Mouse (Mus musculus): ENCODE measurements at regions not wholly inside any gene's neighbourhood (a gene's known extent, or its start where the extent isn't known, plus 50 kb on each side); places are given as distances from the start of the nearest gene placed in this dataset.

DNA sequence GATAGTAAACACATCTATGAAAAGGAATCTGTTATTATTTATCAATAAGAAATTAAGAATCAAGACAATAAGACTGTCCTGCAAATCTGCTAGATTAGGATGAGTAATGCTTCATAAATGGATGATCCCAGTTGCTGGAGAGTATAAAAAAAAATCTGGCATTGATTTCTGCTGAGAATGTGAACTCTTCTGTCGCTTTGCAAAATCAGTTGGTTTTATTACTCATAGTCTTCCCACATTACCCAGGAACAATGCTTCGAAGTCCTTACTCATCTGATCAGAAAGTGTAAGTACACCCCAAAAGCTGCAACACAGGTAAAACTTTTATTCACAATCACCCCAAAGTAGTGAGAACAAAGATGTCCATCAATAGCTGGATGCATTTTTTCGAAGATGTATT lies 77.8 kb upstream of the Itprid2 start:
- no peak for TF ChIP-seq POLR2A (IDR thresholded peaks at IDR 0.05; ENCODE audit: low read depth, low read length)
- TF ChIP-seq CTCF (conservative IDR thresholded peaks at IDR 0.05; ENCODE audit: insufficient read depth, insufficient read length, low read depth, low read length), result no peak
